In the genomic region with DNA sequence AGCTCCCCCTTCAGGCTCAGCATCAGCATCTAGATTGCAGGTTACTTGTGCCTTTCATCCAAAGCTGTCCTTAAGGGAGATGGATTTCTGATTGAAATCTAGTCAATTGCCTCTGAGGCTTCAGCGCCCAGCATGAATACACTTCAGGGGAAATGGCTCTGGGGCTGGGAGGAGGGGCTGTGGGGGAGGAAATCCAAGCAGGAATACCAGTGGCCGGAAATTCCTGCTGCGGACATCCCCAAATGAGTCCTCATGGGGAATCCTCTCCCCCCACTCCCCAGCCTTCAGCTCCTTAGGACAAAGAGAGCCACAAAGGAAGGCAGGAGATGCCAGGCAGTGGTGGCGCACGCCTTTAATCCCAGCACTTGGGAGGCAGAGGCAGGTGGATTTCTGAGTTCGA, we compare ENCODE assay signal across 25 mouse cellular contexts. TPM values are rescaled to one million over a fixed set of nuclear protein-coding genes. Genes with fewer than 3 reads are reported as not detected.
DNase-seq lines count a peak whose midpoint lies in the region; ATAC-seq lines count a peak whose summit lies in the region.
"Had no signal": no experiment of that assay in that cellular context is flagged by ENCODE, and none has a peak within 500 bp of the region (broad histone marks: within the 10 kb centered on the region; RNA-seq: fewer than 3 reads in every experiment).

No protein-coding gene starts in this region.

- H3K36me3 ChIP-seq in hindbrain, embryonic 10.5 days: no peaks in the 10 kb centered on the region
- no peaks in the 10 kb centered on the region for H3K36me3 ChIP-seq in hindbrain, embryonic 11.5 days (ENCODE audit: control insufficient read depth, insufficient read depth, low read length)
- no peaks in the 10 kb centered on the region for H3K36me3 ChIP-seq in neural tube, embryonic 13.5 days
- H3K36me3 ChIP-seq in neural tube, embryonic 15.5 days: no peaks in the 10 kb centered on the region
- H3K36me3 ChIP-seq: G1E; limb, embryonic 15.5 days; lung, embryonic 15.5 days had no signal

- 59% methylated on average over 6 of the region's 6 CpGs for WGBS in hindbrain, embryonic 10.5 days
- 57% methylated on average over 6 of the region's 6 CpGs for WGBS in hindbrain, embryonic 11.5 days
- 48% methylated on average over 6 of the region's 6 CpGs for WGBS in neural tube, embryonic 13.5 days
- 46% methylated on average over 6 of the region's 6 CpGs for WGBS in neural tube, embryonic 15.5 days

- peaks cover 46% of the 10 kb centered on the region for H3K4me1 ChIP-seq in hindbrain, embryonic 10.5 days (replicated peaks)
- H3K4me1 ChIP-seq in hindbrain, embryonic 11.5 days (replicated peaks; ENCODE audit: control insufficient read depth, insufficient read depth, low read length): peaks cover 3% of the 10 kb centered on the region; the same call in 1 of the 2 replicates
- H3K4me1 ChIP-seq in neural tube, embryonic 13.5 days (replicated peaks): peaks cover 53% of the 10 kb centered on the region
- peaks cover 27% of the 10 kb centered on the region for H3K4me1 ChIP-seq in neural tube, embryonic 15.5 days

- H3K27me3 ChIP-seq in hindbrain, embryonic 10.5 days (ENCODE audit: insufficient read depth, poor library complexity, severe bottlenecking): peaks cover 11% of the 10 kb centered on the region; the same call in 1 of the 2 replicates
- H3K27me3 ChIP-seq in hindbrain, embryonic 11.5 days (ENCODE audit: control insufficient read depth, insufficient read depth, low read length): no peaks in the 10 kb centered on the region
- H3K27me3 ChIP-seq in neural tube, embryonic 13.5 days: no peaks in the 10 kb centered on the region
- peaks cover 6% of the 10 kb centered on the region; the same call in 1 of the 2 replicates for H3K27me3 ChIP-seq in neural tube, embryonic 15.5 days (replicated peaks)
- H3K27me3 ChIP-seq: forebrain, embryonic 13.5 days; lung, embryonic 15.5 days had no signal

- no peak overlapping the region for H3K4me2 ChIP-seq in hindbrain, embryonic 11.5 days (replicated peaks; ENCODE audit: low read depth, low read length)
- H3K4me2 ChIP-seq in neural tube, embryonic 13.5 days: no peak overlapping the region
- no peak overlapping the region for H3K4me2 ChIP-seq in neural tube, embryonic 15.5 days
- H3K4me2 ChIP-seq: forebrain, embryonic 13.5 days; limb, embryonic 15.5 days; lung, embryonic 15.5 days had no signal

- H3K9me3 ChIP-seq in hindbrain, embryonic 10.5 days: no peaks in the 10 kb centered on the region
- no peaks in the 10 kb centered on the region for H3K9me3 ChIP-seq in hindbrain, embryonic 11.5 days (ENCODE audit: control insufficient read depth, low read length)
- no peaks in the 10 kb centered on the region for H3K9me3 ChIP-seq in neural tube, embryonic 13.5 days
- no peaks in the 10 kb centered on the region for H3K9me3 ChIP-seq in neural tube, embryonic 15.5 days (replicated peaks)
- H3K9me3 ChIP-seq: forebrain, embryonic 13.5 days; G1E; limb, embryonic 15.5 days; lung, embryonic 15.5 days had no signal

- no peak for DNase-seq in hindbrain, embryonic 10.5 days (ENCODE audit: low spot score)
- DNase-seq in hindbrain, embryonic 11.5 days (ENCODE audit: low spot score): no peak
- peak; percentile 39 to 54 for DNase-seq in kidney, postnatal 4 days
- no peak for DNase-seq in kidney, adult 9 months
- DNase-seq in layer of hippocampus, adult 9-10 months (ENCODE audit: low spot score): no peak
- DNase-seq: adrenal gland, adult 8-10 months; cerebellum, adult 11-12 months; cerebellum, postnatal 10 days; gastrocnemius, postnatal 36 days; heart, adult 2 months; kidney, adult 11 months; lung, postnatal 36 days; thymus, adult 18-20 months; thymus, postnatal 4 days had no signal

- H3K27ac ChIP-seq in hindbrain, embryonic 10.5 days: 0 out of 2 replicates have a peak overlapping the region, but pooled peaks have one; percentile 12
- H3K27ac ChIP-seq in hindbrain, embryonic 11.5 days (ENCODE audit: low read depth, low read length): no peak overlapping the region; the same call in 1 of the 2 replicates
- peak overlapping the region; percentile 54 for H3K27ac ChIP-seq in neural tube, embryonic 13.5 days (replicated peaks)
- H3K27ac ChIP-seq in neural tube, embryonic 15.5 days (replicated peaks): no peak overlapping the region
- H3K27ac ChIP-seq: forebrain, embryonic 13.5 days; heart, adult 2 months; left cerebral cortex, adult 2 months; limb, embryonic 15.5 days; liver, embryonic 14.5 days; lung, embryonic 15.5 days had no signal

- ATAC-seq in hindbrain, embryonic 11.5 days (ENCODE audit: low FRiP score): no peak
- ATAC-seq in neural tube, embryonic 13.5 days (ENCODE audit: low read depth): no peak
- ATAC-seq in neural tube, embryonic 15.5 days (ENCODE audit: low FRiP score): no peak
- ATAC-seq: activated CD4-positive, CD25-positive, alpha-beta regulatory T cell, adult 4 months; CD4-positive, CD25-positive, alpha-beta regulatory T cell, adult 4 months; forebrain, embryonic 13.5 days; Patski had no signal

- H3K9ac ChIP-seq in hindbrain, embryonic 11.5 days (ENCODE audit: low read depth, low read length): no peak overlapping the region
- no peak overlapping the region for H3K9ac ChIP-seq in neural tube, embryonic 13.5 days
- H3K9ac ChIP-seq in neural tube, embryonic 15.5 days (replicated peaks): no peak overlapping the region
- H3K9ac ChIP-seq: forebrain, embryonic 13.5 days; limb, embryonic 15.5 days; liver, embryonic 14.5 days; lung, embryonic 15.5 days had no signal

- H3K4me3 ChIP-seq in hindbrain, embryonic 10.5 days: no peak overlapping the region
- H3K4me3 ChIP-seq in hindbrain, embryonic 11.5 days (ENCODE audit: low read depth, low read length): no peak overlapping the region
- no peak overlapping the region for H3K4me3 ChIP-seq in neural tube, embryonic 13.5 days
- no peak overlapping the region for H3K4me3 ChIP-seq in neural tube, embryonic 15.5 days (replicated peaks)
- H3K4me3 ChIP-seq: forebrain, embryonic 13.5 days; heart, adult 2 months; left cerebral cortex, adult 2 months; limb, embryonic 15.5 days; lung, embryonic 15.5 days had no signal

RNA-seq across cellular contexts. Expression of gene Ccdc167, which starts 30.6 kb away (rescaled TPM):
- polyA plus RNA-seq in hindbrain, embryonic 10.5 days (2016; fragmentation: Nextera tagmentation; extraction: Ambion mirVana): 16.4 and 16.8 TPM in 2 replicates
- 14.8 and 15.2 TPM in 2 replicates for polyA plus RNA-seq in hindbrain, embryonic 11.5 days (2014; fragmentation: Nextera tagmentation; extraction: Ambion mirVana)
- polyA plus RNA-seq in neural tube, embryonic 13.5 days (2015; fragmentation: Nextera tagmentation; extraction: Ambion mirVana): 12.4 and 13.0 TPM in 2 replicates
- 10.1 and 10.4 TPM in 2 replicates for polyA plus RNA-seq in neural tube, embryonic 15.5 days (2015; fragmentation: Nextera tagmentation; extraction: Ambion mirVana)

Comparison
In these comparisons a context has a peak if more than half of its experiments do, and no peak if none do; other contexts are left out.
1. DNase-seq: peak in kidney, postnatal 4 days (2 of 2); none in hindbrain, embryonic 10.5 days (single experiment), hindbrain, embryonic 11.5 days (single experiment), kidney, adult 9 months (single experiment) and layer of hippocampus, adult 9-10 months (single experiment).
2. H3K27ac ChIP-seq: peak in hindbrain, embryonic 10.5 days (single experiment) and neural tube, embryonic 13.5 days (single experiment); none in hindbrain, embryonic 11.5 days (single experiment) and neural tube, embryonic 15.5 days (single experiment).